Mouse (Mus musculus) heart, embryonic 16.5 days (tissue): Measurements from ENCODE around the gene Aff4. TPM values are rescaled to one million over a fixed set of nuclear protein-coding genes. Genes with fewer than 3 reads are reported as not detected.

Source experiments
- ATAC-seq: fragments of 200-750 bp; cut with Nextera tagmentation; replicated peaks from 2 replicates; pipeline ENCODE4 v1.8.0; 2017; ENCODE audit warnings: moderate number of reproducible peaks; ENCODE audit not compliant: insufficient read depth, low FRiP score; ENCODE audit errors: extremely low read depth
- H3K27ac ChIP-seq: fragments of 300-500 bp; sonication (generic); 2 replicates; pipeline ENCODE4 v1.5.1; 2014; ENCODE audit warnings: mild to moderate bottlenecking, low read length, control low read depth, moderate library complexity
- H3K27me3 ChIP-seq: fragments of 300-500 bp; sonication (generic); 2 replicates; pipeline ENCODE4 v1.6.1; 2014; ENCODE audit warnings: low read length, mixed read lengths; ENCODE audit not compliant: control insufficient read depth, insufficient read depth
- H3K36me3 ChIP-seq: fragments of 300-500 bp; sonication (generic); 2 replicates; pipeline ENCODE4 v1.6.1; 2014; ENCODE audit not compliant: control insufficient read depth, insufficient read depth
- H3K4me1 ChIP-seq: fragments of 300-500 bp; sonication (generic); 2 replicates; pipeline ENCODE4 v1.6.1; 2014; ENCODE audit warnings: low read length, mixed read lengths; ENCODE audit not compliant: control insufficient read depth, insufficient read depth
- H3K4me2 ChIP-seq: fragments of 300-500 bp; sonication (generic); 2 replicates; pipeline ENCODE4 v1.6.1; 2014; ENCODE audit warnings: low read depth, mild to moderate bottlenecking, control low read depth, low read length
- H3K4me3 ChIP-seq: fragments of 300-500 bp; sonication (generic); 2 replicates; pipeline ENCODE4 v1.5.1; 2014; ENCODE audit warnings: mild to moderate bottlenecking, control low read depth, low read length
- H3K9ac ChIP-seq: fragments of 300-500 bp; sonication (generic); 2 replicates; pipeline ENCODE4 v1.6.1; 2014; ENCODE audit warnings: low read length, control low read depth
- H3K9me3 ChIP-seq: fragments of 300-500 bp; sonication (generic); replicated peaks from 2 replicates; pipeline ENCODE4 v1.6.1; 2016; ENCODE audit warnings: low read length; ENCODE audit not compliant: control insufficient read depth
- WGBS: fragments of 180-500 bp; shearing (Covaris S2); extraction: QIAGEN DNeasy Blood & Tissue Kit; methylation state at CpG from one replicate; pipeline ENCODE4 v1.1.7; 2014; 5-methylcytosine and 5-hydroxymethylcytosine counted together
- polyA plus RNA-seq: library from polyadenylated mRNA; unstranded; fragments of >200 nt; fragmentation: Nextera tagmentation; extraction: Ambion mirVana; gene quantifications from 2 replicates; pipeline ENCODE4 v1.2.1, GENCODE M21; 2015

The Aff4 gene
- polyA plus RNA-seq, 1 experiment from 2014 or later: 23.0 TPM

DNA sequence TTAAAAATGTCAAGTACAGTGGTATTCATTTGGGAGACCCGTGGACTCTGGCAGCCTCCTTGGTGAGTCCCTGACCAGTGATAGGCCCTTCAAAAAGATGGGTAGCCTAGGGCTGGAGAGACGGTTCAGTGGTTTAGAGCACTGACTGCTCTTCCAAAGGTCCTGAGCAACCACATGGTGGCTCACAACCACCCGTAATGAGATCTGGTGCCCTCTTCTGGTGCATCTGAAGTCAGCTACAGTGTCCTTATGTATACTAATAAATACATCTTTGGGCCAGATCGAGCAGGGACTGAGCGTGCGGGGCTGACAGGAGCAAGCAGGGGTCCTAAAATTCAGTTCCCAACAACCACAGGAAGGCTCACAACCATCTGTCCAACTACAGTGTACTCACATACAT lies 93.2 kb downstream of the Aff4 start:
- Histone ChIP-seq H3K27ac (no peak overlapping the region), H3K9ac (no peak overlapping the region), H3K4me1 (peaks cover 15% of the 10 kb centered on the region), H3K27me3 (no peaks in the 10 kb centered on the region), H3K9me3 (no peaks in the 10 kb centered on the region), H3K36me3 (no peaks in the 10 kb centered on the region), H3K4me2 (no peak overlapping the region), H3K4me3 (no peak overlapping the region)
- no peak for ATAC-seq
- 42% methylated on average over 6 of the region's 6 CpGs for WGBS

DNA sequence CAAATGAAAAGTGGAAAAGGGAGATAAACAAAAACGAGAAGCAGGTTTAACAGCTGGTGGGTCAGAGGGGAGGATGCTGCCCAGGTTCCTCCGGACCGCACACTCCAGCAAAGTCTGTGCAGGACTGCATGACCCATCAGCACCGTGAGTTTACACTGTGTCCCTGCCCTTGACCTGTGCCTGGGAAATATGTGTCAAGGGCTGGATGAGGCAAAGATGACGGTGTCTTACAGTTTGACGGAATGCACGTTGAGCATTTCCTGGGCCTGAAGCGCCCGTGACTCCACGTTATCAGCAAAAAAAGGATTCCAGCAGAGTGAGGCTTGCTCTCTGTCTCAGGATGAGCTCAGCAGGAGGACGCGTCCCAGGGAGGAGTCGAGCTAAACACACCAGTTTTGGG lies 94.9 kb downstream of the Aff4 start:
- 38% methylated on average over 13 of the region's 13 CpGs for WGBS

DNA sequence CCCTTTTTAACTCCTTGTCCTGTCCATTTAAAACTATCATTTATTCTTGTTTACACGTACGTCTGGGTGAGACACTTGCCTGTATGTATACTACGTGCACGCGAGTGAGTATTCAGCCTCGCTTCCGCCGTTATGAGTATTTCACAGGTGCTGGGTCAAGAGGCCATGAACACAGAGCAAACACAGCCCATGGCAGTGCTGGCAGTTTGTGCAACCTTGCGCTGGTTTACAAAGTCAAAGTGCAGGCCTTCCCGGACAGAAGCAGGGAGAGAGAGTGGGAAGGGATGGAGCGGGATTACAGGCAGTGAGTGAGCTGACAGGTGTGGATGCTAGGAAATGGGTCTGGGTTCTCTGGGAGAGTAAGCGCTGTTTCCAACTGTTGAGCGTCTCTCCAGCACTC lies 95.5 kb downstream of the Aff4 start:
- Histone ChIP-seq H3K4me2 (no peak overlapping the region), H3K4me1 (peaks cover 17% of the 10 kb centered on the region), H3K36me3 (no peaks in the 10 kb centered on the region), H3K27ac (no peak overlapping the region), H3K9ac (no peak overlapping the region), H3K9me3 (no peaks in the 10 kb centered on the region), H3K4me3 (no peak overlapping the region), H3K27me3 (no peaks in the 10 kb centered on the region)
- no peak for ATAC-seq
- WGBS: 82% methylated on average over 13 of the region's 13 CpGs

More for the DNA sequence above, 94.9 kb downstream of the Aff4 start:
- Histone ChIP-seq H3K9me3 (no peaks in the 10 kb centered on the region), H3K4me3 (no peak overlapping the region), H3K9ac (no peak overlapping the region), H3K27ac (no peak overlapping the region), H3K4me2 (no peak overlapping the region), H3K4me1 (peaks cover 17% of the 10 kb centered on the region), H3K27me3 (no peaks in the 10 kb centered on the region), H3K36me3 (no peaks in the 10 kb centered on the region)
- no peak for ATAC-seq

DNA sequence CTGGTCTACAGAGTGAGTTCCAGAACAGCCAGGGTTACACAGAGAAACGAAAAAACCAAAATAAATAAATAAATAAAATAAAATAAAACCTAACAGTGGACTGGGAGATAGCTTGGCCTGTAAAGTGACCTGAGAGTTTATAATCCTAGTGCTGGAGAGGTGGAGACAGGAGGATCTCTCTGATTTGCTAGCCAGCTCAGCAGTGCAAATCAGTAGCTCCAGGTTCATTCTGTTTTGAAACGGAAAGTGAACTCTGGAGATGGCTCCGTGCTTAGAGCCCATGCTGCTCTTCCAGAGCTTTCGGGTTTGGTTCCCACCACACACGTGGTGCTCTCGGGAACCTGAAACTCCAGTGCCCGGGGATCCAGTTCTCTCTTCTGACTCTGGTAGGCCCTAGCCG lies 97.4 kb downstream of the Aff4 start:
- Histone ChIP-seq H3K9ac (no peak overlapping the region), H3K4me3 (no peak overlapping the region), H3K36me3 (no peaks in the 10 kb centered on the region), H3K4me2 (no peak overlapping the region), H3K9me3 (no peaks in the 10 kb centered on the region), H3K27ac (no peak overlapping the region), H3K4me1 (peaks cover 10% of the 10 kb centered on the region), H3K27me3 (no peaks in the 10 kb centered on the region)
- WGBS: 84% methylated on average over 8 of the region's 8 CpGs
- ATAC-seq: no peak

- WGBS: 74% methylated on average over 1 of the region's 1 CpGs
- no peak overlapping the region for H3K4me3 ChIP-seq
- no peak overlapping the region for H3K9ac ChIP-seq
- no peak for ATAC-seq
- H3K9me3 ChIP-seq: no peaks in the 10 kb centered on the region
- H3K27ac ChIP-seq: 0 out of 2 replicates have a peak overlapping the region, but pooled peaks have one; percentile 28
- peaks cover 10% of the 10 kb centered on the region for H3K4me1 ChIP-seq
- no peaks in the 10 kb centered on the region for H3K36me3 ChIP-seq
- H3K27me3 ChIP-seq: no peaks in the 10 kb centered on the region
- no peak overlapping the region for H3K4me2 ChIP-seq
These were observed 97.9 kb downstream of the Aff4 start for GRCm38 (mm10) chr11:53448529-53448928.

GRCm38 (mm10) chr11:53450070-53450705 lies 99.6 kb downstream of the Aff4 start:
- Histone ChIP-seq H3K4me3 (no peak overlapping the region), H3K36me3 (no peaks in the 10 kb centered on the region)
- no peak for ATAC-seq

DNA sequence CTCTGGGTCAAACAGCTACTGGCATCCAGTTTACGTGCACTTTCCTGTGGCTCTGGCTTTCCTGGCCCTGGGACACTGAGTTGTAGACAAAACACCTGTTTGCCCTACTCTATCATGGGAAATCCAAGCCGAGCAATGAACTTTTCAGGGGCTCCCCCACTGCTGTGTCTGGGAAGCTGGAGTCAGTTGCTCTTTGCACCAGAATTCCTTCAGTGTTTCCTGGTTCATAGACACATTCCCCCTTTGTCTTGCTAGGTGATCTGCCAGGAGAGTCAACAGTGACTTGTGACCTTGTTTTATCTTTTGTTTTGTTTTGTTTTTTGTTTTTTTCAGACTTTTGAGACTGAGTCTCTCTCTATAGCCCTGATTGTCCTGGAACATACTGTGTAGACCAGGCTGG lies 100.7 kb downstream of the Aff4 start:
- H3K9me3 ChIP-seq: no peaks in the 10 kb centered on the region
- H3K4me2 ChIP-seq: no peak overlapping the region
- WGBS: 59% methylated on average over 2 of the region's 2 CpGs
- H3K36me3 ChIP-seq: no peaks in the 10 kb centered on the region
- peaks cover 10% of the 10 kb centered on the region for H3K4me1 ChIP-seq
- H3K4me3 ChIP-seq: no peak overlapping the region
- no peak for ATAC-seq
- H3K27me3 ChIP-seq: no peaks in the 10 kb centered on the region
- H3K9ac ChIP-seq: no peak overlapping the region
- no peak overlapping the region for H3K27ac ChIP-seq

More at GRCm38 (mm10) chr11:53450070-53450705, 99.6 kb downstream of the Aff4 start:
- Histone ChIP-seq H3K27ac (no peak overlapping the region), H3K9ac (no peak overlapping the region), H3K9me3 (no peaks in the 10 kb centered on the region), H3K4me2 (no peak overlapping the region), H3K4me1 (peaks cover 10% of the 10 kb centered on the region), H3K27me3 (no peaks in the 10 kb centered on the region)
- 27% methylated on average over 15 of the region's 15 CpGs for WGBS

- no peaks in the 10 kb centered on the region for H3K27me3 ChIP-seq
- H3K9ac ChIP-seq: no peak overlapping the region
- no peaks in the 10 kb centered on the region for H3K9me3 ChIP-seq
- H3K4me1 ChIP-seq: peaks cover 10% of the 10 kb centered on the region
- no peak overlapping the region for H3K4me3 ChIP-seq
- no peaks in the 10 kb centered on the region for H3K36me3 ChIP-seq
- H3K27ac ChIP-seq: no peak overlapping the region
- H3K4me2 ChIP-seq: no peak overlapping the region
- ATAC-seq: no peak
- 92% methylated on average over 9 of the region's 9 CpGs for WGBS
These were observed 101.8 kb downstream of the Aff4 start for GRCm38 (mm10) chr11:53452396-53452795.

- Histone ChIP-seq H3K4me2 (no peak overlapping the region), H3K27me3 (0 out of 2 replicates have a peak, but pooled peaks cover 2% of the 10 kb centered on the region), H3K27ac (no peak overlapping the region), H3K4me1 (peaks cover 10% of the 10 kb centered on the region), H3K9ac (no peak overlapping the region), H3K4me3 (no peak overlapping the region), H3K9me3 (no peaks in the 10 kb centered on the region), H3K36me3 (no peaks in the 10 kb centered on the region)
- no peak for ATAC-seq
- WGBS: 80% methylated on average over 5 of the region's 5 CpGs
These were observed 102.4 kb downstream of the Aff4 start for GRCm38 (mm10) chr11:53453031-53453430.
